Mouse (Mus musculus) thymus, postnatal 14 days (tissue): ENCODE measurements around the gene Lsm4.

Experiments
- DNase-seq: peaks from one replicate; pipeline ENCODE4 v3.0.0; 2021

Lsm4 gene

GRCm38 (mm10) chr8:70680039-70680438, 7.0 kb downstream of the Lsm4 start:
- no peak for DNase-seq

- no peak for DNase-seq
Measured at GRCm38 (mm10) chr8:70681410-70681809, 8.4 kb downstream of the Lsm4 start.

- no peak for DNase-seq
Measured at GRCm38 (mm10) chr8:70682193-70682592, 9.1 kb downstream of the Lsm4 start.

- no peak for DNase-seq
Measured at GRCm38 (mm10) chr8:70682692-70683091, 9.6 kb downstream of the Lsm4 start.

- no peak for DNase-seq
Measured at GRCm38 (mm10) chr8:70684291-70684690, 11.2 kb downstream of the Lsm4 start.

GRCm38 (mm10) chr8:70687576-70687975, 14.5 kb downstream of the Lsm4 start:
- DNase-seq, result no peak

GRCm38 (mm10) chr8:70688136-70688535, 15.1 kb downstream of the Lsm4 start:
- DNase-seq, result no peak

- DNase-seq, result no peak
Measured at GRCm38 (mm10) chr8:70689892-70690390, 16.9 kb downstream of the Lsm4 start.

- DNase-seq, result no peak
Measured at GRCm38 (mm10) chr8:70691230-70691629, 18.2 kb downstream of the Lsm4 start.

GRCm38 (mm10) chr8:70691727-70692231, 18.7 kb downstream of the Lsm4 start:
- DNase-seq, result no peak

- DNase-seq, result peak; percentile 44
Measured at GRCm38 (mm10) chr8:70693636-70694035, 20.6 kb downstream of the Lsm4 start.

GRCm38 (mm10) chr8:70695318-70696018, 22.4 kb downstream of the Lsm4 start:
- peak; percentile 92 for DNase-seq

GRCm38 (mm10) chr8:70696019-70696885, 23.2 kb downstream of the Lsm4 start:
- peak; percentile 89 for DNase-seq

- DNase-seq, result no peak
Measured at GRCm38 (mm10) chr8:70696946-70697345, 23.9 kb downstream of the Lsm4 start.

GRCm38 (mm10) chr8:70697366-70698250, 24.6 kb downstream of the Lsm4 start:
- peak; percentile 33 for DNase-seq

GRCm38 (mm10) chr8:70698310-70699109, 25.5 kb downstream of the Lsm4 start, which contains the start of gene Jund:
Gene Jund, plus strand, starts transcription at chr8:70698949.
- peak; percentile 100 for DNase-seq

- no peak for DNase-seq
Measured at GRCm38 (mm10) chr8:70699116-70699833, 26.2 kb downstream of the Lsm4 start.

- peak; percentile 92 for DNase-seq
Measured at GRCm38 (mm10) chr8:70699834-70700554, 26.9 kb downstream of the Lsm4 start.

GRCm38 (mm10) chr8:70700555-70700922, 27.5 kb downstream of the Lsm4 start:
- peak; percentile 97 for DNase-seq
